Mouse (Mus musculus) myocyte (in vitro differentiated cells): ENCODE results near the gene Fbxl5. TPM values are rescaled to one million over a fixed set of nuclear protein-coding genes. Genes with fewer than 3 reads are reported as not detected.

ENCODE experiments used
- H3K27me3 ChIP-seq: one replicate; pipeline ENCODE4 v1.6.1; 2011; ENCODE audit not compliant: control insufficient read depth, insufficient read depth, insufficient read length
- H3K36me3 ChIP-seq: one replicate; pipeline ENCODE4 v1.6.1; 2011; ENCODE audit not compliant: control insufficient read depth, insufficient read depth
- H3K4me2 ChIP-seq: one replicate; pipeline ENCODE4 v1.6.1; 2011; ENCODE audit warnings: low read depth, control low read depth
- H3K4me3 ChIP-seq: one replicate; pipeline ENCODE4 v1.5.1; 2011; ENCODE audit warnings: mild to moderate bottlenecking, control low read depth, moderate library complexity
- H3K79me2 ChIP-seq: one replicate; pipeline ENCODE4 v1.6.1; 2011; ENCODE audit not compliant: control insufficient read depth, insufficient read depth
- H3ac ChIP-seq: one replicate; pipeline ENCODE4 v1.6.1; 2011; ENCODE audit not compliant: control insufficient read depth, insufficient read length
- CEBPB ChIP-seq: IDR thresholded peaks from 2 replicates; pipeline ENCODE4 v1.6.1; 2011; ENCODE audit warnings: mild to moderate bottlenecking, moderate library complexity; ENCODE audit not compliant: poor library complexity, insufficient read depth, severe bottlenecking
- E2F4 ChIP-seq: IDR thresholded peaks from one replicate; pipeline ENCODE4 v1.6.1; 2011; ENCODE audit warnings: mild to moderate bottlenecking, control low read depth, moderate library complexity; ENCODE audit not compliant: insufficient read depth
- MAX ChIP-seq: IDR thresholded peaks from one replicate; pipeline ENCODE4 v1.6.1; 2011; ENCODE audit warnings: low read depth, mild to moderate bottlenecking, control low read depth
- MYOD1 ChIP-seq, 3 experiments: IDR thresholded peaks; one replicate each; pipeline ENCODE4 v1.6.1; 2011; ENCODE audit warnings: control low read depth in 2 of 3, low read depth in 2 of 3, mild to moderate bottlenecking in 2 of 3, moderate library complexity in 1 of 3; ENCODE audit not compliant: insufficient read length in 2 of 3, control insufficient read depth in 1 of 3
- MYOG ChIP-seq, 3 experiments: IDR thresholded peaks; one replicate each; pipeline ENCODE4 v1.6.1; 2011; ENCODE audit warnings: control low read depth in 2 of 3, low read depth in 2 of 3, mild to moderate bottlenecking in 2 of 3; ENCODE audit not compliant: insufficient read length in 2 of 3, control insufficient read depth in 1 of 3, insufficient read depth in 1 of 3
- POLR2A ChIP-seq: IDR thresholded peaks from one replicate; pipeline ENCODE4 v1.6.1; 2011; ENCODE audit warnings: low read depth, mild to moderate bottlenecking, control low read depth, moderate library complexity; ENCODE audit not compliant: insufficient read length
- POLR2AphosphoS2 ChIP-seq: IDR thresholded peaks from one replicate; pipeline ENCODE4 v1.6.1; 2011; ENCODE audit warnings: low read depth, control low read depth; ENCODE audit not compliant: insufficient read length
- REST ChIP-seq: IDR thresholded peaks from one replicate; pipeline ENCODE4 v1.6.1; 2011; ENCODE audit warnings: mild to moderate bottlenecking, control low read depth, moderate library complexity; ENCODE audit not compliant: insufficient read depth, insufficient read length
- SRF ChIP-seq: IDR thresholded peaks from one replicate; pipeline ENCODE4 v1.6.1; 2011; ENCODE audit warnings: low read depth; ENCODE audit not compliant: control insufficient read depth, insufficient read length
- TCF12 ChIP-seq: IDR thresholded peaks from one replicate; pipeline ENCODE4 v1.6.1; 2011; ENCODE audit warnings: mild to moderate bottlenecking, control low read depth; ENCODE audit not compliant: poor library complexity, insufficient read depth, severe bottlenecking
- TCF3 ChIP-seq: IDR thresholded peaks from one replicate; pipeline ENCODE4 v1.6.1; 2011; ENCODE audit warnings: low read depth, control low read depth; ENCODE audit not compliant: insufficient read length
- USF1 ChIP-seq: IDR thresholded peaks from one replicate; pipeline ENCODE4 v1.6.1; 2011; ENCODE audit warnings: low read depth, mild to moderate bottlenecking, control low read depth, moderate library complexity
- polyA plus RNA-seq: library from polyadenylated mRNA; unstranded; fragments of >200 nt; fragmentation: generic; extraction: Trizol; gene quantifications from one replicate; pipeline ENCODE4 v1.2.1, GENCODE M21; 2012; ENCODE audit warnings: missing spikeins

Gene Fbxl5
- polyA plus RNA-seq, 1 experiment: 16.2 TPM

DNA sequence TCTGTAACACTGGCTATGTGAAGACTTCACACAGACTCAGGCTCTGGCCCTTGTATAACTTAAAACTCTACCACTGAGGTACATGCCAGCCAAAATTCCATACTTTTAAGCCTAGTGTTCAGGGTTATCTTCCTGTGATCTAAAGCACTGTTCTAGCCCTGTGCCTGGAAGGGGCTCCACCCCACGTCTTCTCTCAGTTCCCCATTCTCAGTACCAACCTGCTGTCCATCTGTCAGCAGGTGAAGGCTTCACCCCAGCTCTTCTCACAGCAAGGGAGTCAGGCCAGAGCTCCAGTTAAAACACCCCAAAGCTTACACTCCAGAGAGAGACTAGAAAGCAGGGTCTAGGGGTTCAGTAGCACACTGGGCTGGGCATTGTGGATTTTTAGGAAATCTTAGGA is 24.2 kb upstream of the Fbxl5 start:
- Histone ChIP-seq H3K4me2 (no peak overlapping the region), H3K27me3 (no peaks in the 10 kb centered on the region), H3ac (no peak overlapping the region), H3K79me2 (no peaks in the 10 kb centered on the region), H3K4me3 (no peak overlapping the region), H3K36me3 (no peaks in the 10 kb centered on the region)
- no peak for TF ChIP-seq CEBPB
- TF ChIP-seq MAX: no peak
- no peak for TF ChIP-seq POLR2AphosphoS2
- no peak for TF ChIP-seq USF1
- no peak for TF ChIP-seq TCF12

DNA sequence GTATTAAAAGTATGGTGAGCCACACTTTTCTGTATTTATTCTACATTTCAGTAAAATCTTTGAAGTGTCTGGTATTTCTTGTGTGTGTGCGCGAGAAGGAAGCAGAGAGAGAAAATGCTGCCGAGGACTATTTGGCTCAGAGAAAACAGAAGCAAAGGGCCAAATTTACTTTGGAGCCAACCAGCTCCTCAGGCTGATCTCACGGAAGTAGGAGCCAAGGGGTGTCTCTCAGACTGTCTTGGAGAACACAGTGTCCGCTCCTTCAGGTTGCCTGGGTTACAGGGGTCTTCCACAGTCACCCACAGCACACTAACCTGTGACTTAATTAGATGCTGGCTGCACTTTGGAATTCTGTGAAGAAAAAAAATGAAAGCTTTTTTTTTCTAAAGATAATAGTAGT is 23.6 kb upstream of the Fbxl5 start:
- H3K4me3 ChIP-seq: no peak overlapping the region
- H3K4me2 ChIP-seq: no peak overlapping the region
- H3K27me3 ChIP-seq: peaks cover 6% of the 10 kb centered on the region
- TF ChIP-seq E2F4 (no peak), USF1 (no peak), TCF12 (no peak), POLR2AphosphoS2 (no peak), MAX (no peak), TCF3 (no peak), POLR2A (no peak), CEBPB (no peak), REST (no peak), MYOG (IDR thresholded peaks at IDR 0.05; ENCODE audit: control insufficient read depth in 1 of 3, insufficient read depth in 1 of 3, insufficient read length in 2 of 3, low read depth in 2 of 3) (no peak), SRF (no peak), MYOD1 (IDR thresholded peaks at IDR 0.05; ENCODE audit: control insufficient read depth in 1 of 3, insufficient read length in 2 of 3, low read depth in 2 of 3) (no peak)
- no peaks in the 10 kb centered on the region for H3K36me3 ChIP-seq
- H3ac ChIP-seq: no peak overlapping the region
- H3K79me2 ChIP-seq: no peaks in the 10 kb centered on the region

DNA sequence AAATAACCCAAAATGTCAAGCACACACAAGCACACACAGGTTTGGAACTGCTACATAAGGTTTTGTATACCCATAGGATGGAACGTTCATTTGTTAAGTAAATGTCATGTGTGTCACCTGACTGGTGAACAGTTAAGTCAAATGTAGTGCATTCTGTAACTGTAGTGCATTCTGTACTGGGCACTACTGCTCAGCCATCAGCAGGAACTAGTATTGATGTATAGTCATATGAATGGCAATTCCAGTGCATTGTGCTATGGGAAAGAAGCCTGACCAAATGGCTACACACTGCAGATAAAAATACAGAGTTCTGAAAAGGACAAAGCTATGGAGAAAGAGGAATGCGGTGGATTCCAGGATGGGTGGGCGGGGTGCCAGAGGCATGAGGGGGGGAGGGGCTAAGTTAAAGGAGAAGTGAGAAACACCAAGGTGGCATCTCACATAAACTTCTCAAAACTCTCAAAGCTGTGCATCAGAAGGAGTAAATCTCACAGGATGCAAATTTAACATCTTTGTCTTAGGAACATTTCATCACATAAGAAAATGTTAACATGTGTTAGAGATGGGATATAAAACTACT is 21.2 kb upstream of the Fbxl5 start:
- Histone ChIP-seq H3K36me3 (no peaks in the 10 kb centered on the region), H3K4me3 (no peak overlapping the region), H3ac (no peak overlapping the region), H3K79me2 (no peaks in the 10 kb centered on the region), H3K27me3 (peaks cover 11% of the 10 kb centered on the region), H3K4me2 (no peak overlapping the region)
- TF ChIP-seq POLR2A (no peak), POLR2AphosphoS2 (no peak), SRF (no peak), MYOG (IDR thresholded peaks at IDR 0.05; ENCODE audit: control insufficient read depth in 1 of 3, insufficient read depth in 1 of 3, insufficient read length in 2 of 3, low read depth in 2 of 3) (no peak), TCF3 (no peak), REST (no peak), E2F4 (no peak), CEBPB (no peak), USF1 (no peak), TCF12 (no peak), MYOD1 (IDR thresholded peaks at IDR 0.05; ENCODE audit: control insufficient read depth in 1 of 3, insufficient read length in 2 of 3, low read depth in 2 of 3) (no peak), MAX (no peak)

GRCm38 (mm10) chr5:43842011-43842285 is 20.5 kb upstream of the Fbxl5 start:
- Histone ChIP-seq H3K4me3 (peak overlapping the region; percentile 9), H3K27me3 (peaks cover 11% of the 10 kb centered on the region), H3K79me2 (no peaks in the 10 kb centered on the region), H3K36me3 (no peaks in the 10 kb centered on the region), H3K4me2 (peak overlapping the region; percentile 87), H3ac (no peak overlapping the region)
- TF ChIP-seq E2F4 (no peak), POLR2A (no peak), USF1 (no peak), TCF3 (no peak), MYOD1 (IDR thresholded peaks at IDR 0.05; ENCODE audit: control insufficient read depth in 1 of 3, insufficient read length in 2 of 3, low read depth in 2 of 3) (no peak), POLR2AphosphoS2 (no peak), MAX (no peak), CEBPB (no peak)

- Histone ChIP-seq H3K79me2 (no peaks in the 10 kb centered on the region), H3K4me2 (peak overlapping the region; percentile 87), H3K36me3 (no peaks in the 10 kb centered on the region), H3K4me3 (peak overlapping the region; percentile 9), H3K27me3 (peaks cover 11% of the 10 kb centered on the region), H3ac (no peak overlapping the region)
- TF ChIP-seq TCF3 (no peak), E2F4 (no peak), MYOD1 (IDR thresholded peaks at IDR 0.05; ENCODE audit: control insufficient read depth in 1 of 3, insufficient read length in 2 of 3, low read depth in 2 of 3) (no peak), SRF (no peak), POLR2A (no peak), MAX (no peak), REST (no peak), MYOG (IDR thresholded peaks at IDR 0.05; ENCODE audit: control insufficient read depth in 1 of 3, insufficient read depth in 1 of 3, insufficient read length in 2 of 3, low read depth in 2 of 3) (no peak), POLR2AphosphoS2 (no peak), CEBPB (no peak)
These were observed 19.9 kb upstream of the Fbxl5 start for GRCm38 (mm10) chr5:43841144-43842010.
